Mouse (Mus musculus) monocyte, adult 5-6 weeks (primary cell): ENCODE measurements around the gene Ckap4. TPM values are rescaled to one million over a fixed set of nuclear protein-coding genes. Genes with fewer than 3 reads are reported as not detected.
"Not testable (repeated sequence)": the region's sequence is repeated elsewhere in the genome, so short reads cannot be mapped to it uniquely, and the experiment has no call there.

ENCODE experiments used
- ATAC-seq: fragments of 153-309, 156-312 bp; replicated peaks from 2 replicates; pipeline ENCODE4 v1.8.0; 2017; ENCODE audit warnings: mild to moderate bottlenecking; ENCODE audit not compliant: low TSS enrichment, insufficient number of reproducible peaks, severe bottlenecking, poor library complexity, low FRiP score
- total RNA-seq: library from RNA; stranded (forward); fragments of 200-1000, 200-491, 200-594 nt; gene quantifications from 3 replicates; pipeline ENCODE4 v1.2.3, GENCODE M21; 2017

The Ckap4 gene
- total RNA-seq, 1 experiment from 2014 or later = 16.6 TPM

DNA sequence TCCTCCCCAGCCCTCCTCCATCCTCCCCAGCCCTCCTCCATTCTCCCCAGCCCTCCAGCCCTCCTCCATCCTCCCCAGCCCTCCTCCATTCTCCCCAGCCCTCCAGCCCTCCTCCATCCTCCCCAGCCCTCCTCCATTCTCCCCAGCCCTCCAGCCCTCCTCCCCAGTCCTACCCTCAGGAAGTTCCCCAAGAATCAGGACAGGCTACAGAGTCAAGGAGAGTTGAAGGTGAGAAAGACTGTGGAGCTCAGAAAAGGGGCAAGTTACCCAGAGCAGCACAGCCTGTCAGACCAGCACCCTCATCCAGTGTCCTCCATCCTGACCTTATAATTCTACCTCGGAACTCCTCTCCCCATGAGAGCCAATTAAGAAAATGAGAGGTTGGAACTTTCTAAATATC is 17.9 kb downstream of the Ckap4 start:
- ATAC-seq = not testable (repeated sequence)

DNA sequence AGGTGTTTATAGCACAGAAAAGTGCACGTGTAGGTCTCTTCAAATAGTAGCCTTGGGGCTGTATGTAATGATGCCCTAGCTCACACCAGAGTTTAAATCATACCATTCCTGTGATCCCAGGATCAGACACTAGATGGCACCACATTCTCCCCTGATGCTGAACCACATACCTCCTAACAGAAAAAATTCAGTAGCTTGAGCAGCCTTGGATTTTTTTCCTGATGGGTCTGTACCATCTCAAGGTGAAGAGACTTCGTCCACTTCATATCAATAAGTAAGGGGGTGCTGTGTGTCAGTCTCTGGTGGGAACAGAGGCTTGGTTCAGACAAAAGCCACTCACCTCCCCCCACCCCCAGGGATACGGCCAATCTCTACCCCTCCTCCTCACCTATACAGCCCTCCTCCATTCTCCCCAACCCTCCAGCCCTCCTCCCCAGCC is 18.3 kb downstream of the Ckap4 start:
- peak; percentile 60 for ATAC-seq

DNA sequence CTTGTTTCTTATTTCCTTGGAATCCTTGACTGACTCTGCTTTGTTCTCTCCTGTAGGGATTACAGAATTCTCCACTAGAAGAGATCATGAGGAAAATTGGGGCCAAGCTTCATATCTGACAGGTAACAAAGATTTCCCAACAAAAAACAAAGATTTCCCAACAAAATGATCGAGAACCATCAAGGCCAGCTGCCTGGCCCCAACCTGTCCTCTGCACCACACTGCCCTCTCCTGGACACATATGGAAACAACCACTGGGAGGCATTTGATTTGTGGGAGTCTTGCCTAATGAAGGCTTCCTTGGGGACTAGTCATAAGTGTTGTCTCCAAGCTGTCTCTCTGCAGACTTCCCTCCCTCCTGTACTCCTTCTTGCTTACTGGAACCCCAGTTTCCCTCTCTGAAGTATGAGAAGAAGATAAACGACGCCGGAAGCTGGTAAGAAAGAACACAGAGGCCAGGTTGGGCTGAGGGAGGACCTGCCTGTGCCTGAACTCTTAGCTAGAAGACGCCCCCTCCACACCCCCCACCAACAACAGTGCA is 19.8 kb downstream of the Ckap4 start:
- ATAC-seq = 0 out of 2 replicates have a peak, but pooled peaks have one; percentile 32

DNA sequence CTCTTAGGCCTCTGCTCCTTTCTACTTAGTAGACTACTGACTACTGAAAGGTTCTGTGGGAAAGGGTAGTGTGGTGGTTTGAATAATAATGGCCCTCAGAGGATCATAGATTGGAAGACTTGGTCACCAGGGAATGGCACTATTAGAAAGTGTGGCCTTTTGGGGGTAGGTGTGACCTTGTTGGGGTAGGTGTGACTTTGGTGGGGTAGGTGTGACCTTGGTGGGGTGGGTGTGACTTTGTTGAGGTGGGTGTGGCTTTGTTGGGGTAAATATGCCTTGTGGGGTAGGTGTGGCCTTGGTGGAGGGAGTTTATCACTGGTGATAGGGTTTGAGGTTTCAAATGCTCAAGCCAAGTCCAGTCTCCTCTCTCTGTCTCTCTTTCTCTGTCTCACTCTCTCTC is 21.1 kb downstream of the Ckap4 start:
- no peak for ATAC-seq

DNA sequence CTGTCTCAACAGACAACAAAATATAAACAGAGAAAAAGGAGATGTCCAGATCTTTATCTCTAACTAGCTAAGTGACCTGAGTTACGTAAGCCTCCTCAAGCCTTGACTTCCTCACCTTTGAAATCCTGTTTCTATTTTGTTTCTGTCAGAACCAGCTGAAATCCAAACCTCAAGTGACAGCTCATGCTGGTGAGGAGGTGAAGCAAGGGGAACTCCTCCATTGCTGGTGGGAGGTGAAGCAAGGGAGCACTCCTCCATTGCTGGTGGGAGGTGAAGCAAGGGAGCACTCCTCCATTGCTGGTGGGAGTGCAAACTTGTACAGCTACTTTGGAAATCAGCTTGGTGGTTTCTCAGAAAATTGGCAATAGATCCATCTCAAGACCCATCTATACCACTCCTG is 25.3 kb downstream of the Ckap4 start:
- ATAC-seq = no peak

DNA sequence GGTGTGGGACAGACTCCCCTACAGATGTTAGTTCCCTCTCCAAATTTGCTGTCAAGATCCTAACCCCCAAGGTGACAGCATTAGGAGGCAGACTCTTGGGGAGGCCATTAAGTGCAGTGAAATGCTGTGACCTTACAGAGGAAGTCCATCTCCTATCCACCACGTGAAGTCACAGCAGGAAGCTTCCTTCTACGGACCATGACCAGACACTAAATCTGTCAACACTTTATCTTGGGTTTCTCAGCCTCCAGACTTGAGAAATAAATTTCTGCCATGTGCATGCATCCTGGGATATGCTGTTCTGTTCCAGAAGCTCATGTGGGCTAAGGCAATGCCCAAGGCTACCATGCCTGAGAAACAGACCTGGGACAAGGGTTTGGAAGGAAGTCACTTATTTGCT is 35.0 kb downstream of the Ckap4 start:
- no peak for ATAC-seq

DNA sequence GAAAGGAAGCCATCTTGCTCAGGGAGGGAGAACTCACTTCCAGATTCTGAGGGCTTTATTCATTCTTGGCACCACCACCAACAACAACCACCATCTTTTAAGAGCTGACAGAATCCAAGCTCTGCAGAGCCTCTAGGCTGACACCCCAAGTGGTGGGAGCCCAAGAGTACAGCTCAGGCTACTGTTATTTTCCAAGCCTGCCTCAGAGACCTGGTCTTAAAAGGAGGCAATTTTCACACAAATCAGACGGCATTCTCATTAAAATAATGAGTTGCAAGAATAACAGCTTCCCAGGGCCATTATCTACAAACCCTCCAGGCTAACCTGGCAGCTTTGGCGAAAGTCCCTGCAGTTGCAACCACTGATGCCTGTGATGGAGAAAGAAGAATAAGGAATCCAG is 37.1 kb downstream of the Ckap4 start:
- no peak for ATAC-seq

DNA sequence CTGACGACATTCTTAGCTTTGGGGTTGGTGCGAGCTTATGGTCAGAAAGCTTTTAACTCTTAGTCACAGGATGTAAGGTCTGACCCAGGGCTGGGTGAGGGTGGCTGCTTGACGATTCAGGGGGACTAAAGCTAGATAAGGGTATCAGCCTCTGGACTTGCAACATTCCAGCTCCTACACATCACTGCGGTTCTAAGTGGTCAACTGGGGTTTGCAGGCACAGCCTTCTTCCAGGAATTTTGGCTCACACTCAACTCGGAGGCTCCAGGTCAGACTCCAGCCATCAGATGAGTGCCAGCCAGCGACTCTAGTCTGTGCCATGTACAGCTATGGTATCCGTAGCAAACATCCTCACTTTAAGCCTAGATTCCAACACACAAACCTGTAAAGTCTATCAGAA is 39.4 kb downstream of the Ckap4 start:
- no peak for ATAC-seq

DNA sequence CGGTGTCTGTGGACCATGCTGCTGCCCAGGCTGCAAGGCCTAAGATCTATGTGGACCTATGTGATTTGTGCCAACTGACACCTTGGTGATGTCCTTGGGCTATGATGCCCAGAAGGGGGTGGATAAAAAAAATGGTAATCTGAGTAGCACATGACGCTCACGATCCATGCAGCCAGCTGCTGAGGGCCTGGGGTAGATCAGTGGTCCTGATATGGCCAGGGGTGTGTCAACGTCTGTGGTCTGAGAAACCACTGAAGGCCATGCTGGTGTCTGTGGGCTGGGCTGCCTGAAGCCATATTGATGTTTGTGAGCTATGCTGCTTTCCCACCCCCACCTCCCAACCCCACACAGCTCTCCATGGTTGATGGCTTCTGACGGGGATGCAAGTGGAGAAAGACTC is 43.7 kb downstream of the Ckap4 start:
- ATAC-seq = no peak

DNA sequence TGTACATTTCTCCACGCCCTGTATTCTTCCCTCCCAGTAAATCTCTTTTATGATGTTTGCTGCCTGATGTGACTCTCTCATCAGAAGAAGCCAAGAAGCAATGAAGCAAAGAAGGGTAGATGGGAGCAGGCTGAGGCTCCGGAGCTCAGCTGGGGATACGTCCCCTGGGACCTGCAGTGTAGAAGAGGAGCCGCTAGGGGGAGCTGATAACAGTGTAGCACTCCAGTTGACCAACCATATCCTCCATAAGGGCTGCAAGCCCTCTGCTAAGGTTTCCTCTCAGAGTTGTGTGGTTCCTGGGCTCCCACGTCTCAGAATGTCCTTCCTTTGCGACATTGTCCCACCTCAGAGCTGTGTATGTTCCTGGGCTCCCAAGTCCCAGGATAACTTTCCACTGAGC is 45.5 kb downstream of the Ckap4 start:
- peak; percentile 76 for ATAC-seq

DNA sequence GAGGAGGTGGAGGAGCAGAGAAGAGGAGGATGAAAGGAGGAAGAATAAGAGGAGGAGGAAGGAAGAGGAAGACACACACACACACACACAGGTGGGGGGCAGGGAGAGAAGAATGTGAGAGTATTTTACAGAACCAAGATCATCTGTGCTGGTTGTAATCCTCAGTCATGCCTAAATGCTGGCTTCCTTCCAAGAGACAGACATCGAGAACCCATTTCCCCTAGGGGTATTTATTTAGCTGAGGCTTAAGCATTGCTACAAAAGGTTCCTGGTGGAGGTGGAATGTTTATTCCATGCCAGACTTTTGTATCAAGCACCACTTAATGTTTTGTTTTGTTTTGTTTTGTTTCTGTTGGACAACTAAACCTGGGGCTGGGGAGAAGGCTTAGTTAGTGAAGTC is 49.2 kb downstream of the Ckap4 start:
- no peak for ATAC-seq

DNA sequence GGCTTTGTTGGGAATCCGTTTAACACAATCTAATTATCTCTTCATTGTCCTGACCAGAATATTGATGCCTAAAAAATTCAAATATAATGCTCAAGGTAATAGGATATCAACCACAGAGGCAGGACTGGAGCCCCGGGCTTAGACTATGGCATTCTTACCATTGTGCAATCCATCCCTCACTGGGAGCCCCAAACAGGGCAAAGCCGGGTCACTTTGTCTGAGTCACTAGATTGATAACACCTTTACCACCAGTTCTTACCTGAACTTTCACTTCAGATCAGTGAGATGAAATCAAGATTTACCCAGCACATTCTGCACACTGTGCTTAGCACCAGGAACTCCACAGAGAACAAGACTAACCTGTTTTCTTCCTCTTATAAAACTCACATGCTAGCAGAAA is 50.3 kb downstream of the Ckap4 start:
- no peak for ATAC-seq

DNA sequence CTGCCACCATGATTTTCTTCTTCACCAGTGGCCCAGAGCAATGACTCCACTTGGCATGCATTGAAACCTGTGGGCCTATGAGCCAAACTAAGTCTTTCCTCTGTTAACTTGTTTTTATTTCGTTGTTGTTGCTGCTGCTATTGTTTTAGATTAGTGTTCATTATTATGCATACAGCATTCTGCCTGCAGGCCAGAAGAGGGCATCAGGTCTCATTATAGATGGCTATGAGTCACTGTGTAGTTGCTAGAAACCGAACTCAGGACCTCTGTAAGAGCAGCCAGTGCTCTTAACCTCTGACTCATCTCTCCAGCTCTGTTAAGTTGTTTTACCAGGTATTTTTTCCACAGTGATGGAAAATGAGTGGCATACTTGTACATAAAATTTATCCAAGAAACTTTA is 50.8 kb downstream of the Ckap4 start:
- no peak for ATAC-seq

DNA sequence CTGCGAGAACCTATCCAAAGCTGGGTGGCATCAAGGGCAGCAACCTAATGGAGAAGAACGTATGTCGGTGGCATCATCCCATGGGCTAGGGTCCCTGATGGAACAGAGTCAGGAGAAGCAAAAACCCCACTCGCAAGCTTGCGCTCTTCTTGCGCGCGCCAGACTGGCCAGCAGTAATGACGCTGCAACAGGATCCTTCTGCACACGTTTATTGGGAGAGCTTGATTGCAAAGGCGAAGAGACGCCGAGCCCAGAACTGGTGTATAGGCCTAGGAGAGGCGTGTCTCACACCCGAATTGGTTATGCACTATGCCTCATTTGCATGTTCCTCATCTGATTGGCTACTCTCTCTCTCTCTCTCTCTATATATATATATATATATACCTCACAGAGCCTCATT is 51.4 kb downstream of the Ckap4 start:
- not testable (repeated sequence) for ATAC-seq

DNA sequence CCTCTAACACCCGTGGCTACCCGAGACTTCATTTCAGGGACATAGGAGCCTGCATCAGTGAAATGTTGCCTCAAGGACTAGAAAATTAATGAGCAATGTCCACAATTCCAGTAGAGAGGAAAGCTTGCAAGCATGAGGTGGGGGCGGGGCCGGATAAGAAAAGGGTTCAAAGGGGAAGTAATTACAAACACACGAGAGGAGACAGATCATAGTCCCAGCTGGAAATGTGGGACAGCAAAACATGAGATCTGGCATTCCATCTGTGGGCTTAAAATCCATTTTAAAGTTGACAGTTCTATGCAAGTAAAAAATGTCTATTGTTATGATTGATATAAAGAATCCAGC is 52.6 kb downstream of the Ckap4 start:
- no peak for ATAC-seq

DNA sequence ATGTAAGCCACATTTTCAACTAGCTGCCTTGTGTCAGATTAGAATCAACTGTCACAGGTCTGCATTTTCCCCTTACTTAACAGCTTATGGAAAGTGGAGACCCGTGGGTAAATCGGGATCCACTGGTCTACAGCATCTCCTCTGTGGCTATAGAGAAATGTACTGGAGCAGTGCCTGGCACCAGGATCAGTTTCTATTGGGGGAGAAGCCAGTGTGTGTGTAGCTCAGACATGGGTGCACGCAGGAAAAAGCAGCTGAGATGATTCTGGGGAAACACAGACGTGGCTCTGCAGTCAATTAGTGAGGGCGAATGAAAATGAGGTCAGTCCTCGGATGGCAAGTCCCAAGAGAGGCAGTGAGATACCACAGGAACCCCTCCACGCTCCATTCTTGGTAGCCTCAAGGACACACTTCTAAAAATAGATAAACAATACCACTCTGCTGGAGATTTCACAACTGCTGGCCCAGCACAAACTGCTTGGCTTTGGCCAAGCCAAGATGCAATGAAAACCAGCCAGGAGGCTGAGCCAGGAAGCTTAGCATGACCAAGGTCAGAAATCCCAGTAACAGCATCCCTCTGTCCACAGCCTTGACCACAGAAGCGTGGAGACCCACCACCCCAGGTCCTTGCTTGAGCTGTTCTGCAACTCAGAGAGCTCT is 53.1 kb downstream of the Ckap4 start:
- no peak for ATAC-seq

DNA sequence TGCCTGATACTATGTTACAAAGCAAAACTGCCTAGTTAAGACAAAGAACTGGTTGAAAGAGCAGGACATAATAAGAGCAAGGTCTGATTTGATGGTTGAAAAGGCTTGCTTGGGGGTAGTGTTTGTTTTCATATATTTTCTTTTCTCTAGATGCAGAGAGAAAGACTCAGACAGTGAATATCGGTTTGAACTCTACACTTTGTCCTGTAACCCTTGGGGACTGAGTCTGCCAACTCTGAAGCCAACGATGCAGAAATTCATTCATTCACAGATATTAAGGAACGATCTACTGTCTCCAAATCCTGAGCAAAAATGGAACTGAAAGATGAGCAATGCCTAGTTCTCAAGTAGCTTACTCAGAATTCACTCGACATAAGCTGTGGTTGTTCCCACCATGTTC is 53.7 kb downstream of the Ckap4 start:
- no peak for ATAC-seq

DNA sequence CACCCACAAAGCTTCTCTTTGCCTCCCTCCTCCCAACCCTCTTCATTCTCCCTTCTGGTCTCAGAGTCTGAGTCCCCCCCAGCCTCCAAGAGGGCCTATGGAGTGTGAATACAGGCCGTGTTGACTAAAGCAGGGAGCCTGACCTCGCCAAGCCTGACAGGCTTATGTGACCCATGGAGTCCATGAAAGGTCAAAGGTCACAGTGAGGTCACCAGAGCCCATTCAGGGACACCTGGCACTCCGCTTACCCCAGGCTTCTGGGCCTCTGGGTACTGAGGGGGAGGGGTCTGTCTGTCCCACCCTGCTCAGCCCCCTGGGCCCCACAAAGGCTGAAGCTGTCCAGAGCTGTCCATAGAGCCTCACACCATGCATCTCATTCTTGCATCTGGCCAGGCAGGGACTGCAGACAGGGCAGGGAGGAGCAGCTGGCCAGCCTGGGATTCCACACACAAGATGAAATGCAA is 56.2 kb downstream of the Ckap4 start:
- ATAC-seq = no peak

DNA sequence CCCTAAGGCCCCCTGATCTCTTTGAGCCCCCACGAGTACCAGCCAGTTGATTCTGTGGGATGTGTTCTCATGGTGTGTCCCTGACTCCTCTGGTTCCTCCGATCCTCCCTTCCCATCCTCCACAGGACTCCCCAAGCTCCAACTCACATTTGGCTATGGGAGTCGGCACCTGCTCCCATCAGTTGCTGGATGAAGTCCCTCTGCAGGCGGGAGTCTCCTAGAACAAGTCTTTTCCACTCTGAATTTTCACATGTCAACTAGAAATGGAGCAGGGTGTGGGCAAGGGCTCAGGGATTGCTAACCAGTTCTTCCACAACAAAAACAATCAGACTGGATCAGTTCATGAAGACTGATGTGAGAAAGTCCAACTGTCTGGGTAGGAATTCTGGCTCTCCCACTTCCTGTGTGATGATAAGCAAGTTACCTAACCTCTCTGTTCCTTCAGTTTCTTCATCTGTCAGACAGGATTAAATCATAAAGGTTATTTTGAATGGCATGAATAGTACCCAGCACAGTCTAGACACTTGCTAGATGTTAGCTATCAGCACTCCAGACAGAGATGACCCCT is 56.7 kb downstream of the Ckap4 start:
- no peak for ATAC-seq
